ENCODE assay signal across 1 mouse cellular context in the genomic region with DNA sequence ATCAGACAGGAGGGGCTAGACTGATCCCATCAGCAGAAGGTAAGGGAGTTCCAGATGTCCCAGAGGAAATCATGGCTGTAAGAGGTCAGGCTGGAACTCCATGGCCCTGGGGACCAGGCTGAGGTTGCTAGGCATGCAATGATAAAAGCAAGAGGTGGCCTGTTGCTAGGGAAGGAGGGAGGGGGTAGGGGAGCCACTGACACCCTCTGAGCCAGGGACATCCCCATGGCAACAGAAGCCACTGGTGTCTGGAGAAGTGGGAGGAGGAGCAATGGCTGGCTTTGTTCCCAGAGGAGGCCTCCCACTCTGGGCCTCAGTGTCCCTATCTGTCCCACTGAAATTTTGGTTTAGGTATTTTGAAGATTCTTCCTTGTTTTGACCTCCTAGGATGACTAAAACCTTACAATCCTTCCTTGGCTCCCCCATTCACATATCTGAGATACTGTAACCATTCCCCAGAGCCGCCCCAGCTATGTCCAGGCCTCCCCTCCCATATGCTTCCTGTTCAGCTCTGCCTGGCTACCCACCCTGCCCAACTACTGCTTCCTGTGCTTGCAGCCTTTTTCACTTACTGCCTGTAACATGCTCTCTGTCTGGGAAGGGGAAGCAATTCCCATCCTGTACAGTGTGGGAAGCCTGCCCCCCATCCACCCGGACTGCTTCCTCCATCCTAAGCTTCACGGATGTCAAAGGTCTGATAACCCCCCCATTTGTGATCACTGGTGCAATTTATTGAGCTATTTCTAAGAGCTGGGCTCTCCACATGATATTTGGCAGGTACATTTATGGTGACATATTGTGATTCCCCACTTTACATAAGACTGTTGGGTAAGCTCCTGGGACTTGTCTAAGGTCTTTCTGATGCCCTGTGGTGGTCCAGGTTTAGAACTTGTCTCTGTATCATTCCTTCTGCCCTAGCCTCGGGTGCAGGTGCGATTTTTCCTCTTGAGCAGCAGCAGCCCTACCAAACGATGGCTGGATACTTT.
TF ChIP-seq lines count a peak whose summit lies in the region.

No protein-coding gene starts in this region.

TF ChIP-seq in MEL, 35 proteins besides CTCF, POLR2A, EP300 and RAD21 (continued from another document):
- no peak for TF ChIP-seq MYB (IDR thresholded peaks at IDR 0.05; ENCODE audit: low read depth, low read length)
- no peak for TF ChIP-seq MXI1 (IDR thresholded peaks at IDR 0.05; ENCODE audit: low read depth, low read length)
- TF ChIP-seq GATA1 (IDR thresholded peaks at IDR 0.05; ENCODE audit: low read depth, low read length): no peak
TF ChIP-seq in MEL: peak in this region for 0.
